In genomic region chr1:35452441-35453107, GRCm38 (mm10) we compare ENCODE assay signal across 12 mouse cellular contexts.
"Had no signal": no experiment of that assay in that cellular context is flagged by ENCODE, and none has a peak within 500 bp of the region (broad histone marks: within the 10 kb centered on the region; RNA-seq: fewer than 3 reads in every experiment).

No protein-coding gene starts in this region.

- H3K4me1 ChIP-seq: limb, embryonic 10.5 days; liver, embryonic 15.5 days had no signal

- H3K4me2 ChIP-seq: liver, embryonic 11.5 days; liver, embryonic 15.5 days; midbrain, embryonic 11.5 days had no signal

- ATAC-seq: lung, postnatal 0 days; midbrain, embryonic 16.5 days had no signal

- H3K27ac ChIP-seq: left cerebral cortex, adult 2 months; limb, embryonic 10.5 days; liver, embryonic 15.5 days had no signal

- H3K4me3 ChIP-seq: left cerebral cortex, adult 2 months; limb, embryonic 10.5 days; liver, embryonic 15.5 days had no signal

- DNase-seq: lung, adult 2 months; lung, postnatal 36 days; right cerebral cortex, postnatal 4 days; spleen, adult 18-20 months; thymus, postnatal 36 days had no signal

- H3K36me3 ChIP-seq: limb, embryonic 10.5 days; liver, embryonic 15.5 days had no signal

- H3K9me3 ChIP-seq: limb, embryonic 10.5 days; liver, embryonic 15.5 days had no signal

- H3K9ac ChIP-seq: liver, embryonic 15.5 days had no signal

- H3K27me3 ChIP-seq: liver, embryonic 15.5 days had no signal
